Mouse (Mus musculus): Measurements from ENCODE around the gene Slc16a8.

Gene Slc16a8

GRCm38 (mm10) chr15:79254661-79255060 is at the start of gene Slc16a8:
Gene Slc16a8 (minus strand): TSS chr15:79254761.
- no peak for DNase-seq (ENCODE audit: low spot score in 2 of 2)

- DNase-seq (ENCODE audit: low spot score in 2 of 2) = no peak
Measured at GRCm38 (mm10) chr15:79303725-79304124, 49.2 kb upstream of the Slc16a8 start.

GRCm38 (mm10) chr15:79299563-79300155 is 45.1 kb upstream of the Slc16a8 start:
- DNase-seq (ENCODE audit: low spot score in 2 of 2) = no peak

- DNase-seq (ENCODE audit: low spot score in 2 of 2) = no peak
Measured at GRCm38 (mm10) chr15:79298553-79298952, 44.0 kb upstream of the Slc16a8 start.

- DNase-seq (ENCODE audit: low spot score in 2 of 2) = no peak
Measured at GRCm38 (mm10) chr15:79292779-79293178, 38.2 kb upstream of the Slc16a8 start.

- DNase-seq (ENCODE audit: low spot score in 2 of 2) = no peak
Measured at GRCm38 (mm10) chr15:79290340-79290739, 35.8 kb upstream of the Slc16a8 start.

- no peak for DNase-seq (ENCODE audit: low spot score in 2 of 2)
Measured at GRCm38 (mm10) chr15:79289441-79289840, 34.9 kb upstream of the Slc16a8 start.

GRCm38 (mm10) chr15:79288387-79288786 is 33.8 kb upstream of the Slc16a8 start:
- no peak for DNase-seq (ENCODE audit: low spot score in 2 of 2)

GRCm38 (mm10) chr15:79287091-79287490 is 32.5 kb upstream of the Slc16a8 start:
- DNase-seq (ENCODE audit: low spot score in 2 of 2) = no peak

- no peak for DNase-seq (ENCODE audit: low spot score in 2 of 2)
Measured at GRCm38 (mm10) chr15:79286141-79286540, 31.6 kb upstream of the Slc16a8 start.

- DNase-seq (ENCODE audit: low spot score in 2 of 2) = no peak
Measured at GRCm38 (mm10) chr15:79285399-79285798, 30.8 kb upstream of the Slc16a8 start, which contains the start of gene Baiap2l2. Gene Baiap2l2 (minus strand): TSS chr15:79285537.

GRCm38 (mm10) chr15:79283371-79283770 is 28.8 kb upstream of the Slc16a8 start:
- no peak for DNase-seq (ENCODE audit: low spot score in 2 of 2)

- no peak for DNase-seq (ENCODE audit: low spot score in 2 of 2)
Measured at GRCm38 (mm10) chr15:79282434-79282833, 27.9 kb upstream of the Slc16a8 start.

GRCm38 (mm10) chr15:79281389-79281788 is 26.8 kb upstream of the Slc16a8 start:
- peak; percentile 13 to 24 for DNase-seq (ENCODE audit: low spot score in 2 of 2)

- DNase-seq (ENCODE audit: low spot score in 2 of 2) = no peak
Measured at GRCm38 (mm10) chr15:79280850-79281249, 26.3 kb upstream of the Slc16a8 start.

GRCm38 (mm10) chr15:79280209-79280608 is 25.6 kb upstream of the Slc16a8 start:
- peak; percentile 22 to 40 for DNase-seq (ENCODE audit: low spot score in 2 of 2)

GRCm38 (mm10) chr15:79277728-79278127 is 23.2 kb upstream of the Slc16a8 start:
- DNase-seq (ENCODE audit: low spot score in 2 of 2) = no peak

- no peak for DNase-seq (ENCODE audit: low spot score in 2 of 2)
Measured at GRCm38 (mm10) chr15:79273020-79273419, 18.5 kb upstream of the Slc16a8 start.

- DNase-seq (ENCODE audit: low spot score in 2 of 2) = peak; percentile 40 to 61
Measured at GRCm38 (mm10) chr15:79271124-79271746, 16.7 kb upstream of the Slc16a8 start.

GRCm38 (mm10) chr15:79270317-79271123 is 16.0 kb upstream of the Slc16a8 start:
- DNase-seq (ENCODE audit: low spot score in 2 of 2) = peak; percentile 40 to 69

GRCm38 (mm10) chr15:79268521-79268920 is 14.0 kb upstream of the Slc16a8 start:
- no peak for DNase-seq (ENCODE audit: low spot score in 2 of 2)

GRCm38 (mm10) chr15:79265384-79265783 is 10.8 kb upstream of the Slc16a8 start:
- DNase-seq (ENCODE audit: low spot score in 2 of 2) = no peak

GRCm38 (mm10) chr15:79263726-79264125 is 9.2 kb upstream of the Slc16a8 start:
- no peak for DNase-seq (ENCODE audit: low spot score in 2 of 2)
